Mouse (Mus musculus): ENCODE results near the gene Igfbp5. TPM values are rescaled to one million over a fixed set of nuclear protein-coding genes. Genes with fewer than 3 reads are reported as not detected.

Igfbp5 gene
- total RNA-seq (2012; rRNA removed) = 0.03 TPM in 1 of 2 replicates, not detected in the other
- under 1 TPM in 1 of 2 experiments, not detected in 1; 0.03 TPM for polyA plus RNA-seq (2012; ENCODE audit: insufficient read depth in 1 of 2, insufficient read length in 2 of 2, low read depth in 1 of 2, low replicate concordance in 2 of 2, missing spikeins in 1 of 2)

GRCm38 (mm10) chr1:72874287-72875211 lies at the start of gene Igfbp5:
TSS of gene Igfbp5 (minus strand) at chr1:72874884.
- Histone ChIP-seq H3K4me3 (ENCODE audit: control insufficient read depth in 1 of 2, insufficient read depth in 1 of 2, low read depth in 2 of 2, low read length in 2 of 2) (no peak within 1 kb of the TSS), H3K9ac (ENCODE audit: control insufficient read depth, low read depth, low read length, poor library complexity, severe bottlenecking) (no peak within 1 kb of the TSS), H3K79me2 (ENCODE audit: control insufficient read depth, insufficient read depth, low read length, poor library complexity) (no peaks in the 10 kb centered on the region), H3K36me3 (ENCODE audit: control insufficient read depth in 1 of 2, insufficient read depth in 2 of 2, low read length in 2 of 2) (peaks cover 0 to 3% of the 10 kb centered on the region in 2 experiments; a peak in 2 of 4 replicates), H3K9me3 (replicated peaks; ENCODE audit: insufficient read depth, low read length) (no peaks in the 10 kb centered on the region), H3K27me3 (ENCODE audit: control insufficient read depth in 1 of 2, insufficient read depth in 2 of 2, low read length in 2 of 2) (no peaks in the 10 kb centered on the region), H3K4me1 (ENCODE audit: control insufficient read depth in 1 of 2, insufficient read depth in 2 of 2, low read length in 2 of 2) (peaks cover 2 to 3% of the 10 kb centered on the region in 2 experiments), H3K27ac (ENCODE audit: control insufficient read depth, low read depth, low read length) (no peak within 1 kb of the TSS)
- peak; percentile 45 for DNase-seq (ENCODE audit: low read depth, low spot score)
- TF ChIP-seq MYB (IDR thresholded peaks at IDR 0.05; ENCODE audit: low read depth, low read length) = no peak
- TF ChIP-seq CHD2 (IDR thresholded peaks at IDR 0.05; ENCODE audit: low read length) = no peak
- TF ChIP-seq ZC3H11A (IDR thresholded peaks at IDR 0.05; ENCODE audit: low read depth, low read length) = no peak
- TF ChIP-seq USF2 (IDR thresholded peaks at IDR 0.05; ENCODE audit: borderline replicate concordance in 1 of 2, insufficient read depth in 1 of 2, low read depth in 1 of 2, low read length in 2 of 2) = no peak
- TF ChIP-seq SIN3A (IDR thresholded peaks at IDR 0.05; ENCODE audit: low read length) = no peak
- no peak for TF ChIP-seq KAT2A (conservative IDR thresholded peaks at IDR 0.05; ENCODE audit: low read depth, low read length)
- TF ChIP-seq TCF12 (IDR thresholded peaks at IDR 0.05; ENCODE audit: low read depth, low read length) = no peak
- TF ChIP-seq POLR2A (IDR thresholded peaks at IDR 0.05; ENCODE audit: control insufficient read depth in 1 of 2, insufficient read depth in 1 of 2, low read depth in 1 of 2, low read length in 2 of 2, poor library complexity in 1 of 2) = no peak
- TF ChIP-seq CTCF (IDR thresholded peaks at IDR 0.05 in 2 of 3, conservative IDR thresholded peaks at IDR 0.05 in 1 of 3; ENCODE audit: control insufficient read depth in 1 of 3, insufficient read depth in 1 of 3, low read depth in 2 of 3, low read length in 3 of 3, poor library complexity in 1 of 3, severe bottlenecking in 1 of 3) = no peak
- no peak for TF ChIP-seq RCOR1 (IDR thresholded peaks at IDR 0.05; ENCODE audit: low read depth, low read length)
- TF ChIP-seq CHD1 (IDR thresholded peaks at IDR 0.05; ENCODE audit: low read depth, low read length) = no peak
- no peak for TF ChIP-seq MAFK (IDR thresholded peaks at IDR 0.05; ENCODE audit: borderline replicate concordance, low read depth, low read length)

DNA sequence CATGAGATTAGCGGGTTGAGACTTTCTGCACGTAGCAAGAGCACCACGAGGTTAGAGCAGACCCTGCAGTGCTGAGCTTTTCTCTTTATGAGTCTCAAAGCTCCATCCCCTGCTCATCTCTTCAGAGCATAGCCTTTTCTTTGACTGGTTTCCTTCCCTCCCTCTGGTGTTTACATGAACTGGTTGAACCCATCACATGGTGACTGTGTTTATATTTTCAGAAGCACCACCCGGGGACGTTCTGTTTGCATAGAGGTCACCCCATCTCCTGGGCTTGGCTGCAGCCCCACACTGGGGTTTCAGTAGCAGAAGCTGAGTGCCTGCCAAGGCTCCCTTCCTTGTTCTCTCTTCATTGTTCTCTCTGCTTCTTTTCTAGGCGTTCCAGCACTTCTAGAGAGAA lies 40.1 kb upstream of the Igfbp5 start:
- no peak for DNase-seq (ENCODE audit: low read depth, low spot score)
- Histone ChIP-seq H3K4me3 (ENCODE audit: control insufficient read depth in 1 of 2, insufficient read depth in 1 of 2, low read depth in 2 of 2, low read length in 2 of 2) (no peak overlapping the region), H3K9ac (ENCODE audit: control insufficient read depth, low read depth, low read length, poor library complexity, severe bottlenecking) (no peak overlapping the region), H3K9me3 (replicated peaks; ENCODE audit: insufficient read depth, low read length) (no peaks in the 10 kb centered on the region), H3K4me1 (ENCODE audit: control insufficient read depth in 1 of 2, insufficient read depth in 2 of 2, low read length in 2 of 2) (no peaks in the 10 kb centered on the region), H3K79me2 (ENCODE audit: control insufficient read depth, insufficient read depth, low read length, poor library complexity) (no peaks in the 10 kb centered on the region), H3K27me3 (ENCODE audit: control insufficient read depth in 1 of 2, insufficient read depth in 2 of 2, low read length in 2 of 2) (no peaks in the 10 kb centered on the region), H3K27ac (ENCODE audit: control insufficient read depth, low read depth, low read length) (no peak overlapping the region), H3K36me3 (ENCODE audit: control insufficient read depth in 1 of 2, insufficient read depth in 2 of 2, low read length in 2 of 2) (no peaks in the 10 kb centered on the region)
- TF ChIP-seq USF2 (IDR thresholded peaks at IDR 0.05; ENCODE audit: borderline replicate concordance in 1 of 2, insufficient read depth in 1 of 2, low read depth in 1 of 2, low read length in 2 of 2) = no peak
- TF ChIP-seq NRF1 (IDR thresholded peaks at IDR 0.05; ENCODE audit: insufficient read depth, low read depth, low read length, poor library complexity, severe bottlenecking) = no peak
- TF ChIP-seq ETS1 (IDR thresholded peaks at IDR 0.05; ENCODE audit: low read depth, low read length) = no peak
- no peak for TF ChIP-seq ZKSCAN1 (IDR thresholded peaks at IDR 0.05; ENCODE audit: low read depth, low read length)
- no peak for TF ChIP-seq ELF1 (IDR thresholded peaks at IDR 0.05; ENCODE audit: low read depth, low read length)
- TF ChIP-seq SMC3 (IDR thresholded peaks at IDR 0.05; ENCODE audit: low read depth, low read length) = no peak
- TF ChIP-seq GATA1 (IDR thresholded peaks at IDR 0.05; ENCODE audit: low read depth, low read length) = no peak
- no peak for TF ChIP-seq MAX (IDR thresholded peaks at IDR 0.05; ENCODE audit: low read length)
- TF ChIP-seq KAT2A (conservative IDR thresholded peaks at IDR 0.05; ENCODE audit: low read depth, low read length) = no peak
- TF ChIP-seq NELFE (IDR thresholded peaks at IDR 0.05; ENCODE audit: low read depth, low read length) = no peak
- no peak for TF ChIP-seq MXI1 (IDR thresholded peaks at IDR 0.05; ENCODE audit: low read depth, low read length)
- TF ChIP-seq UBTF (IDR thresholded peaks at IDR 0.05; ENCODE audit: borderline replicate concordance, insufficient read depth, low read depth, low read length) = no peak
- no peak for TF ChIP-seq RAD21 (IDR thresholded peaks at IDR 0.05; ENCODE audit: low read depth, low read length)
- no peak for TF ChIP-seq SIN3A (IDR thresholded peaks at IDR 0.05; ENCODE audit: low read length)
- TF ChIP-seq TAL1 (IDR thresholded peaks at IDR 0.05; ENCODE audit: low read length) = no peak
- TF ChIP-seq TCF12 (IDR thresholded peaks at IDR 0.05; ENCODE audit: low read depth, low read length) = no peak
- TF ChIP-seq ZNF384 (IDR thresholded peaks at IDR 0.05; ENCODE audit: low read depth, low read length) = no peak
- TF ChIP-seq POLR2A (IDR thresholded peaks at IDR 0.05; ENCODE audit: control insufficient read depth in 1 of 2, insufficient read depth in 1 of 2, low read depth in 1 of 2, low read length in 2 of 2, poor library complexity in 1 of 2) = no peak
- TF ChIP-seq MAZ (IDR thresholded peaks at IDR 0.05; ENCODE audit: low read depth, low read length) = no peak
- no peak for TF ChIP-seq MEF2A (IDR thresholded peaks at IDR 0.05; ENCODE audit: extremely low read depth, insufficient replicate concordance, low read depth, low read length, poor library complexity, severe bottlenecking)
